In genomic region chr7:89787735-89788134, GRCm38 (mm10) we compare ENCODE assay signal across 9 mouse cellular contexts.
DNase-seq lines count a peak whose midpoint lies in the region.
"Had no signal": no experiment of that assay in that cellular context is flagged by ENCODE, and none has a peak within 500 bp of the region (broad histone marks: within the 10 kb centered on the region; RNA-seq: fewer than 3 reads in every experiment).

No protein-coding gene starts in this region.

- DNase-seq in ovary, adult 18-20 months (ENCODE audit: low spot score), result peak; percentile 73
- DNase-seq in ovary, postnatal 10 days (ENCODE audit: low spot score), result no peak
- peak; percentile 70 for DNase-seq in adrenal gland, postnatal 10 days
- peak; percentile 62 for DNase-seq in large intestine, adult 2 months (ENCODE audit: low read depth, low spot score)
- DNase-seq in testis, postnatal 14 days (ENCODE audit: low spot score), result peak; percentile 32
- DNase-seq in embryo, embryonic 11 days, result no peak
- no peak for DNase-seq in liver
- DNase-seq: cerebellum, postnatal 10 days; thymus, postnatal 36 days had no signal

- 34% methylated on average over 7 of the region's 7 CpGs for WGBS in large intestine, adult 2 months

Comparison
In these comparisons a context has a peak if more than half of its experiments do, and no peak if none do; other contexts are left out.
1. DNase-seq: peak in ovary, adult 18-20 months (single experiment), adrenal gland, postnatal 10 days (single experiment), large intestine, adult 2 months (single experiment) and testis, postnatal 14 days (single experiment); none in ovary, postnatal 10 days (single experiment), embryo, embryonic 11 days (single experiment) and liver (single experiment).